Mouse (Mus musculus) liver, embryonic 14.5 days (tissue): ENCODE measurements around the gene Gtf3c6.
"Not testable (repeated sequence)": the region's sequence is repeated elsewhere in the genome, so short reads cannot be mapped to it uniquely, and the experiment has no call there.

Experiments
- CTCF ChIP-seq: IDR thresholded peaks from 2 replicates; pipeline ENCODE4 v1.5.1; 2016; ENCODE audit warnings: antibody characterized with exemption, low read depth, control low read depth
- EP300 ChIP-seq: IDR thresholded peaks from 2 replicates; pipeline ENCODE4 v1.6.1; 2016; ENCODE audit warnings: antibody characterized with exemption, low read depth

GRCm38 (mm10) chr10:40301181-40302075, 43.5 kb upstream of the Gtf3c6 start:
- 0 out of 2 replicates have a peak, but pooled peaks have one; percentile 2 for TF ChIP-seq CTCF
- not testable (repeated sequence) for TF ChIP-seq EP300
